Mouse (Mus musculus) neural tube, embryonic 14.5 days (tissue): ENCODE data around the gene Tenm2. TPM values are rescaled to one million over a fixed set of nuclear protein-coding genes. Genes with fewer than 3 reads are reported as not detected.

Source experiments
- ATAC-seq: fragments of 200-750 bp; cut with Nextera tagmentation; 2 replicates; pipeline ENCODE4 v1.8.0; 2017; ENCODE audit warnings: low read depth, mild to moderate bottlenecking, moderate TSS enrichment, moderate library complexity
- H3K27ac ChIP-seq: fragments of 300-500 bp; sonication (generic); 2 replicates; pipeline ENCODE4 v1.5.1; 2014; ENCODE audit warnings: low read depth, mild to moderate bottlenecking, control low read depth, low read length, moderate library complexity, mixed read lengths
- H3K27me3 ChIP-seq: fragments of 300-500 bp; sonication (generic); 2 replicates; pipeline ENCODE4 v1.6.1; 2014; ENCODE audit warnings: low read length; ENCODE audit not compliant: control insufficient read depth, insufficient read depth
- H3K36me3 ChIP-seq: fragments of 300-500 bp; sonication (generic); 2 replicates; pipeline ENCODE4 v1.6.1; 2014; ENCODE audit warnings: low read length, mixed read lengths; ENCODE audit not compliant: control insufficient read depth, insufficient read depth
- H3K4me1 ChIP-seq: fragments of 300-500 bp; sonication (generic); 2 replicates; pipeline ENCODE4 v1.6.1; 2014; ENCODE audit warnings: low read length; ENCODE audit not compliant: control insufficient read depth, insufficient read depth
- H3K4me2 ChIP-seq: fragments of 300-500 bp; sonication (generic); 2 replicates; pipeline ENCODE4 v1.6.1; 2014; ENCODE audit warnings: mild to moderate bottlenecking, low read depth, low read length, control low read depth
- H3K4me3 ChIP-seq: fragments of 300-500 bp; sonication (generic); 2 replicates; pipeline ENCODE4 v1.5.1; 2014; ENCODE audit warnings: low read depth, low read length, control low read depth, mixed read lengths
- H3K9ac ChIP-seq: fragments of 300-500 bp; sonication (generic); replicated peaks from 2 replicates; pipeline ENCODE4 v1.6.1; 2014; ENCODE audit warnings: low read depth, mild to moderate bottlenecking, control low read depth, low read length, mixed read lengths
- H3K9me3 ChIP-seq: fragments of 300-500 bp; sonication (generic); 2 replicates; pipeline ENCODE4 v1.6.1; 2016; ENCODE audit warnings: low read length; ENCODE audit not compliant: control insufficient read depth
- WGBS: fragments of 180-500 bp; shearing (Covaris S2); extraction: QIAGEN DNeasy Blood & Tissue Kit; methylation state at CpG from one replicate; pipeline ENCODE4 v1.1.7; 2014; 5-methylcytosine and 5-hydroxymethylcytosine counted together
- polyA plus RNA-seq: library from polyadenylated mRNA; unstranded; fragments of >200 nt; fragmentation: Nextera tagmentation; extraction: Ambion mirVana; gene quantifications from 2 replicates; pipeline ENCODE4 v1.2.1, GENCODE M21; 2014

Gene Tenm2
- polyA plus RNA-seq, 1 experiment from 2014 or later = 32.2 TPM

DNA sequence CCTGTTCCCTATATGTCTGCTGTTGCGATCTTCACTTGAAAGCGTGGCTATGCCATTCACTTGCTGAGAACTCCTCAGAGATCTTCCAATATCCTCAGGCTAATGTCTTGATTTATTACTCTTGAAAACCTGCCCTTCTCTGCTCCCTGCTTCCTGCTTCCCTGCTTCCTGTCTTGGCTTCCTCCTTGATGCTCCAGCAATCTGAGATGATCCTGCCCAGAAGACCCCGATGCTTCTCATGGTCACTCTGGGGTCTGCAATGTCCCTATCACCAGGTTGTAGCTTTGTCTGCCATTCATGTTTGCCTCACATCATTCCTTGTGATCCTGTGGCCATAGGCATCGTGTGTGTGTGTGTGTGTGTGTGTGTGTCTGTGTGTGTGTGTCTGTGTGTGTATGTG lies 697.6 kb downstream of the Tenm2 start:
- WGBS = 82% methylated on average over 4 of the region's 4 CpGs
- no peak overlapping the region for H3K9ac ChIP-seq
- no peak overlapping the region for H3K27ac ChIP-seq
- no peaks in the 10 kb centered on the region for H3K36me3 ChIP-seq
- no peak overlapping the region for H3K4me3 ChIP-seq
- H3K4me1 ChIP-seq = no peaks in the 10 kb centered on the region
- no peaks in the 10 kb centered on the region for H3K9me3 ChIP-seq
- no peak for ATAC-seq
- H3K4me2 ChIP-seq = no peak overlapping the region
- H3K27me3 ChIP-seq = no peaks in the 10 kb centered on the region

DNA sequence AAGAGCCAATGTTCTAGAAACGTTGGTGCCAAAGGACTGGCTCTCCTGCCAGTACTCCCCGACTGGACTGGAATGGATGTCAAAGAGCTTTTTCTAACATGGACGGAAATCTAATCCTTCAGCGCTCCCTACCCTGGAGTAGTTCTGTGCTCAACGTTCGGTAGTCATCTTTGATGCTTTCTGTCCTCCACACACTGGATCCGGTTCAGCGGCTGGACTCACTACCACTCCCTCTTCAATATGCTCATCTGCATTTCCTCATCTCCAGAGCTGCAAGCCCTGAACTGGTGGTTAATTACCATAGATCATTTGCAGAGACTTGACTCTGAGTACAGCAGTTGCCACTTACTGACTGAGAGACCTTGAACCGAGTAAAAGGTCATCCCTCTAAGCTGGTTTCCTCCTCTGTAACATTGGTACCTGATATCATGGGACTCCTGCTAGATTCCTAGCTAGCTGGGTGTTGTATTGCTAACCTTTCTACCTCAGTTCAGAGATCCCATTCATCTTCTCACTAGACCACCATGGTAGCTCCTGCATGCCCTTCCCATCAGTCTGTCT lies 698.1 kb downstream of the Tenm2 start:
- no peak for ATAC-seq
- 92% methylated on average over 9 of the region's 9 CpGs for WGBS

GRCm38 (mm10) chr11:36535591-36535990 lies 700.2 kb downstream of the Tenm2 start:
- H3K9ac ChIP-seq = no peak overlapping the region
- 90% methylated on average over 3 of the region's 3 CpGs for WGBS
- ATAC-seq = no peak
- H3K4me2 ChIP-seq = no peak overlapping the region
- H3K27me3 ChIP-seq = no peaks in the 10 kb centered on the region
- H3K27ac ChIP-seq = no peak overlapping the region
- H3K4me3 ChIP-seq = no peak overlapping the region
- H3K4me1 ChIP-seq = no peaks in the 10 kb centered on the region
- H3K9me3 ChIP-seq = no peaks in the 10 kb centered on the region
- no peaks in the 10 kb centered on the region for H3K36me3 ChIP-seq

More for the DNA sequence above, 698.1 kb downstream of the Tenm2 start:
- no peaks in the 10 kb centered on the region for H3K36me3 ChIP-seq
- H3K9ac ChIP-seq = no peak overlapping the region
- no peak overlapping the region for H3K4me2 ChIP-seq
- H3K27me3 ChIP-seq = no peaks in the 10 kb centered on the region
- no peaks in the 10 kb centered on the region for H3K9me3 ChIP-seq
- no peak overlapping the region for H3K4me3 ChIP-seq
- no peaks in the 10 kb centered on the region for H3K4me1 ChIP-seq
- H3K27ac ChIP-seq = no peak overlapping the region

GRCm38 (mm10) chr11:36531614-36532013 lies 704.1 kb downstream of the Tenm2 start:
- 78% methylated on average over 4 of the region's 4 CpGs for WGBS
- ATAC-seq = no peak
- Histone ChIP-seq H3K4me1 (no peaks in the 10 kb centered on the region), H3K4me2 (no peak overlapping the region), H3K27me3 (no peaks in the 10 kb centered on the region), H3K9me3 (no peaks in the 10 kb centered on the region), H3K4me3 (no peak overlapping the region), H3K27ac (no peak overlapping the region), H3K36me3 (no peaks in the 10 kb centered on the region), H3K9ac (no peak overlapping the region)

GRCm38 (mm10) chr11:36527509-36527908 lies 708.3 kb downstream of the Tenm2 start:
- Histone ChIP-seq H3K4me3 (no peak overlapping the region), H3K36me3 (no peaks in the 10 kb centered on the region), H3K27me3 (no peaks in the 10 kb centered on the region), H3K4me2 (no peak overlapping the region), H3K9ac (no peak overlapping the region), H3K4me1 (no peaks in the 10 kb centered on the region), H3K27ac (no peak overlapping the region), H3K9me3 (no peaks in the 10 kb centered on the region)
- WGBS = 43% methylated on average over 4 of the region's 4 CpGs
- ATAC-seq = peak; percentile 56; the same call in 1 of the 2 replicates

DNA sequence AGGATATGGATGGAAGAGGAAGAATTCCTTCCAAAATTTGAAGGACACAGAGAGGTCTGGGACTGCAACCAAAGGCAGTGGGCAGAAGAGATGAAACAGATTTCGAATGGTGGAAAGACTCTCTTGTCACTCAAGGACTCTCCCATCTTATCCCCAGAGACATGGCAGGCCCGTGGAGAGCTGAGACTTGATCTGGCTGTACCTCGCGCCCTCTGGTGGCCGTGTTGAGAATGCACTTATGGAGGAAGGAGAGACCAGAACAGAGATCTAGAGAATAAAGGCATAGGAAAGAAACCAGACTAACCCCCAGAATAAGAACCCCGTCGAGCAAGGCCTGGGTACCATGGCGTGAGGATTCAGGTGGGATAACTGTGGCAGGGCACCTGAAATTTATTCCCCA lies 709.4 kb downstream of the Tenm2 start:
- H3K9me3 ChIP-seq = no peaks in the 10 kb centered on the region
- H3K4me2 ChIP-seq = no peak overlapping the region
- H3K9ac ChIP-seq = no peak overlapping the region
- H3K27me3 ChIP-seq = no peaks in the 10 kb centered on the region
- no peak overlapping the region for H3K27ac ChIP-seq
- no peaks in the 10 kb centered on the region for H3K4me1 ChIP-seq
- peak; percentile 46; the same call in 1 of the 2 replicates for ATAC-seq
- H3K36me3 ChIP-seq = no peaks in the 10 kb centered on the region
- H3K4me3 ChIP-seq = no peak overlapping the region
- WGBS = 12% methylated on average over 8 of the region's 8 CpGs

GRCm38 (mm10) chr11:36512468-36512867 lies 723.3 kb downstream of the Tenm2 start:
- no peak overlapping the region for H3K9ac ChIP-seq
- ATAC-seq = peak; percentile 28; the same call in 1 of the 2 replicates
- H3K27me3 ChIP-seq = no peaks in the 10 kb centered on the region
- no peak overlapping the region for H3K27ac ChIP-seq
- H3K36me3 ChIP-seq = no peaks in the 10 kb centered on the region
- no peaks in the 10 kb centered on the region for H3K4me1 ChIP-seq
- 58% methylated on average over 7 of the region's 7 CpGs for WGBS
- H3K4me2 ChIP-seq = no peak overlapping the region
- H3K4me3 ChIP-seq = no peak overlapping the region
- H3K9me3 ChIP-seq = no peaks in the 10 kb centered on the region

- WGBS = 57% methylated on average over 7 of the region's 7 CpGs
- Histone ChIP-seq H3K27ac (no peak overlapping the region), H3K27me3 (no peaks in the 10 kb centered on the region), H3K9ac (no peak overlapping the region), H3K36me3 (no peaks in the 10 kb centered on the region), H3K4me2 (no peak overlapping the region), H3K4me1 (peaks cover 8% of the 10 kb centered on the region; the same call in 1 of the 2 replicates), H3K4me3 (no peak overlapping the region), H3K9me3 (no peaks in the 10 kb centered on the region)
- ATAC-seq = no peak
Measured at GRCm38 (mm10) chr11:36508312-36508711, 727.5 kb downstream of the Tenm2 start.

DNA sequence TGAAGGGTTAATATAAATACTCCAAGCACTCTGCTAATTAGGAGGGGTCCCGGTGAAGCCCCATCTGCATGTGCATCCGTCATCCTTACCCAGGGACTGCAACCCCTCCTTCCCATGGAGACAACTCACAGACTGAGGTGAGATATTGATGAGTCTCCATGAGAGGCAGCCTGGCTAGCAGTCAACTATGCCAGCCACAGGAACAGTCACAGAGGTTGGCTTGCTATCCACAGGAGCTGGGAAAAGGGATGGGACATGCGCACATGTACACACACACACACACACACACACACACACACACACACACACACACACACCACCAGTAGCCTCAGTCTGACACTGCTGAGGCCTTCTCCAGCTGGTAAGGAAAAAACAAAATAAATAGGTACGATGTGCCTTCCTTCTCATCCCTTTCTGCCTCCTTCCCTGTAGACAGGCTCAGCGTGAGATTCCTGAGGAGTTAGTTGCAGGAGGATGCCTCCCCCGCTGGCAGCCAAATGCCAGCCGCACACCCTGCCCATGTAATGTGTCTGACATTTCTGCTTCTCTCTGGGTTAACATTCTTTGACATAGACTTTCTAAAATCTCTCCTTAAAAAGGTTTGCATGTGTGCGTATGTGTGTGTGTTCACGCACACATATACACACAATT lies 740.7 kb downstream of the Tenm2 start:
- Histone ChIP-seq H3K27ac (no peak overlapping the region), H3K27me3 (no peaks in the 10 kb centered on the region), H3K4me2 (no peak overlapping the region), H3K9ac (no peak overlapping the region), H3K36me3 (no peaks in the 10 kb centered on the region), H3K4me3 (no peak overlapping the region), H3K4me1 (no peaks in the 10 kb centered on the region), H3K9me3 (no peaks in the 10 kb centered on the region)
- WGBS = 70% methylated on average over 9 of the region's 9 CpGs
- no peak for ATAC-seq
